ENCODE assay signal across 15 mouse cellular contexts in the genomic region with DNA sequence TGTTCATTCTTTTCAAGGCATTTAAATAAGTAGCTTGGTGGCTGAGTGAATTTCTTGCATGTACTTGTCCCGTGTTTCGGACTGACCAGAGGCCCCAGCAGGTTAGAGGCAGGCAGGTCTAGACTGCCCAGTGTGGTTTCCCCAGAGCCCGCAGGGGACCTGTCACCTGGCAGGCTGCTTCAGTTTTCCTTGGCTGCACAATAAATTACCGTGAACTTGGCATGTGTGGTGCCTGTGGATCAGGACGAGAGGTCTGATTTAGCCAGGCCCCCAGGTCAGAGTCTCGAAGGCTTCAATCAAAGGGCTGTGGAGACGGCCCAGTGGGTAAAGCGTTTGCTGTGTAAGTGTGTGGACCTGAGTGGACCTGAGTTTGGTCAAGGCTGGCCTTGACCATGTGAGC. TPM values are rescaled to one million over a fixed set of nuclear protein-coding genes. Genes with fewer than 3 reads are reported as not detected.
DNase-seq lines count a peak whose midpoint lies in the region; ATAC-seq and TF ChIP-seq lines count a peak whose summit lies in the region.
"Had no signal": no experiment of that assay in that cellular context is flagged by ENCODE, and none has a peak within 500 bp of the region (broad histone marks: within the 10 kb centered on the region; RNA-seq: fewer than 3 reads in every experiment).

No protein-coding gene starts in this region.

- no peaks in the 10 kb centered on the region for H3K79me2 ChIP-seq in C2C12 (ENCODE audit: control insufficient read depth, insufficient read depth)

- H3K9ac ChIP-seq in embryonic facial prominence, embryonic 13.5 days, result 0 out of 2 replicates have a peak overlapping the region, but pooled peaks have one; percentile 32
- H3K9ac ChIP-seq: heart, embryonic 13.5 days; hindbrain, embryonic 12.5 days had no signal

- H3K36me3 ChIP-seq in heart, embryonic 10.5 days, result no peaks in the 10 kb centered on the region
- no peaks in the 10 kb centered on the region for H3K36me3 ChIP-seq in C2C12 (ENCODE audit: control insufficient read depth, insufficient read depth)
- H3K36me3 ChIP-seq in embryonic facial prominence, embryonic 13.5 days, result no peaks in the 10 kb centered on the region
- H3K36me3 ChIP-seq: heart, embryonic 13.5 days; hindbrain, embryonic 12.5 days had no signal

- no peak for DNase-seq in heart, embryonic 10.5 days (ENCODE audit: low spot score)
- no peak for DNase-seq in heart, adult 18-20 months
- peak; percentile 80 for DNase-seq in kidney, postnatal 14 days
- no peak for DNase-seq in thymus, postnatal 0 days (ENCODE audit: low spot score)
- no peak for DNase-seq in yolk sac, embryonic 10.5 days (ENCODE audit: low spot score)
- DNase-seq: cerebellum, adult 11 months; lung, adult 2 months; right cerebral cortex, adult 18-20 months had no signal

- peak overlapping the region; percentile 31 for H3K27ac ChIP-seq in heart, embryonic 10.5 days
- peak overlapping the region; percentile 28 for H3K27ac ChIP-seq in embryonic facial prominence, embryonic 13.5 days
- H3K27ac ChIP-seq: heart, embryonic 13.5 days; hindbrain, embryonic 12.5 days had no signal

- H3K4me1 ChIP-seq in heart, embryonic 10.5 days, result peaks cover 55% of the 10 kb centered on the region
- H3K4me1 ChIP-seq in embryonic facial prominence, embryonic 13.5 days, result peaks cover 45% of the 10 kb centered on the region

- no peaks in the 10 kb centered on the region for H3K79me3 ChIP-seq in C2C12 (ENCODE audit: low read depth)

- no peak overlapping the region for H3K4me2 ChIP-seq in embryonic facial prominence, embryonic 13.5 days
- H3K4me2 ChIP-seq: heart, embryonic 13.5 days; hindbrain, embryonic 12.5 days had no signal

- no peak overlapping the region for H3K4me3 ChIP-seq in heart, embryonic 10.5 days
- no peak overlapping the region for H3K4me3 ChIP-seq in C2C12 (ENCODE audit: insufficient read depth, poor library complexity, severe bottlenecking)
- H3K4me3 ChIP-seq in embryonic facial prominence, embryonic 13.5 days, result no peak overlapping the region
- H3K4me3 ChIP-seq: heart, embryonic 13.5 days; hindbrain, embryonic 12.5 days had no signal

- no peak for TF ChIP-seq CTCF in C2C12 (IDR thresholded peaks at IDR 0.05; ENCODE audit: control insufficient read depth, insufficient read depth, insufficient read length)

- WGBS in heart, embryonic 10.5 days, result 85% methylated on average over 8 of the region's 8 CpGs
- WGBS in embryonic facial prominence, embryonic 13.5 days, result 42% methylated on average over 8 of the region's 8 CpGs

- H3K27me3 ChIP-seq in heart, embryonic 10.5 days (ENCODE audit: insufficient read depth, poor library complexity, severe bottlenecking), result no peaks in the 10 kb centered on the region
- H3K27me3 ChIP-seq in C2C12 (ENCODE audit: control insufficient read depth, insufficient read depth, insufficient read length), result no peaks in the 10 kb centered on the region
- H3K27me3 ChIP-seq in embryonic facial prominence, embryonic 13.5 days, result no peaks in the 10 kb centered on the region
- H3K27me3 ChIP-seq: heart, embryonic 13.5 days had no signal

- H3K9me3 ChIP-seq in heart, embryonic 10.5 days, result no peaks in the 10 kb centered on the region
- no peaks in the 10 kb centered on the region for H3K9me3 ChIP-seq in embryonic facial prominence, embryonic 13.5 days

- peak overlapping the region; percentile 16 for H3ac ChIP-seq in C2C12 (ENCODE audit: control insufficient read depth, insufficient read length, low read depth)

- no peak for ATAC-seq in embryonic facial prominence, embryonic 13.5 days (ENCODE audit: insufficient number of reproducible peaks, insufficient read depth, low FRiP score, low TSS enrichment, low read depth)
- ATAC-seq in frontal cortex, adult (ENCODE audit: low TSS enrichment), result no peak
- ATAC-seq: intestine, postnatal 0 days had no signal

TF ChIP-seq in C2C12, 6 proteins besides CTCF, POLR2A, EP300 and RAD21:
- TF ChIP-seq MAX (IDR thresholded peaks at IDR 0.05), result no peak
- no peak for TF ChIP-seq USF1 (IDR thresholded peaks at IDR 0.05; ENCODE audit: low read depth)
TF ChIP-seq in C2C12: peak in this region for 0.

RNA-seq across cellular contexts. Expression of a gene that starts 35.4 kb away (rescaled TPM):
- polyA plus RNA-seq in heart, embryonic 10.5 days (2016; fragmentation: Nextera tagmentation; extraction: Ambion mirVana), result 94.7 and 103 TPM in 2 replicates
- 10 to 100 TPM; 39.7 to 40.6 TPM for total RNA-seq in heart, adult 18-20 months (2021)
- 25.8 TPM for polyA plus RNA-seq in C2C12 (2012; fragmentation: generic; extraction: Trizol)
- polyA plus RNA-seq in embryonic facial prominence, embryonic 13.5 days (2015; fragmentation: Nextera tagmentation; extraction: Ambion mirVana), result 127 and 143 TPM in 2 replicates
- polyA plus RNA-seq in thymus, postnatal 0 days (2015; fragmentation: Nextera tagmentation; extraction: Ambion mirVana), result 9.4 and 12.6 TPM in 2 replicates
- total RNA-seq: MEL had no signal
